8 mouse cellular contexts compared by ENCODE assay signal in genomic region chr7:102258189-102258588, GRCm38 (mm10). TPM values are rescaled to one million over a fixed set of nuclear protein-coding genes. Genes with fewer than 3 reads are reported as not detected.
A peak's percentile ranks its signal among the peaks of the same experiment; 100 is the strongest.
DNase-seq lines count a peak whose midpoint lies in the region; ATAC-seq and TF ChIP-seq lines count a peak whose summit lies in the region.

No protein-coding gene starts in this region.

- H3K4me3 ChIP-seq in ES-Bruce4 (ENCODE audit: low read depth, low read length) = no peak overlapping the region
- H3K4me3 ChIP-seq in forebrain, embryonic 11.5 days (ENCODE audit: low read depth, low read length) = no peak overlapping the region
- H3K4me3 ChIP-seq in lung, adult 2 months (replicated peaks; ENCODE audit: extremely low read depth, low read depth, low read length) = no peak overlapping the region

- peak; percentile 76 for ATAC-seq in forebrain, embryonic 11.5 days (replicated peaks; ENCODE audit: low FRiP score)

- no peak overlapping the region for H3K9ac ChIP-seq in ES-Bruce4 (ENCODE audit: low read depth, poor library complexity, severe bottlenecking)
- H3K9ac ChIP-seq in forebrain, embryonic 11.5 days (ENCODE audit: low read length) = no peak overlapping the region

- no peaks in the 10 kb centered on the region for H3K27me3 ChIP-seq in ES-Bruce4 (ENCODE audit: control insufficient read depth, insufficient read depth, low read length, poor library complexity, severe bottlenecking)
- H3K27me3 ChIP-seq in forebrain, embryonic 11.5 days (ENCODE audit: control insufficient read depth, insufficient read depth, low read length) = no peaks in the 10 kb centered on the region

- 25% methylated on average over 4 of the region's 4 CpGs for WGBS in forebrain, embryonic 11.5 days
- 18% methylated on average over 4 of the region's 4 CpGs for WGBS in lung, adult 2 months

- TF ChIP-seq EP300 in ES-Bruce4 (IDR thresholded peaks at IDR 0.05; ENCODE audit: insufficient read depth, low read depth, low read length) = no peak

- TF ChIP-seq CTCF in ES-Bruce4 (IDR thresholded peaks at IDR 0.05; ENCODE audit: low read depth, low read length) = peak; percentile 12
- TF ChIP-seq CTCF in lung, adult 2 months (IDR thresholded peaks at IDR 0.05; ENCODE audit: insufficient read depth, low read length) = peak; percentile 31; the same call in 1 of the 2 replicates

- H3K4me1 ChIP-seq in ES-Bruce4 (ENCODE audit: control insufficient read depth, insufficient read depth, low read length) = no peaks in the 10 kb centered on the region
- no peaks in the 10 kb centered on the region for H3K4me1 ChIP-seq in forebrain, embryonic 11.5 days (replicated peaks; ENCODE audit: control insufficient read depth, insufficient read depth, low read length)
- no peaks in the 10 kb centered on the region for H3K4me1 ChIP-seq in lung, adult 2 months (ENCODE audit: control insufficient read depth, insufficient read depth, low read length)

- H3K4me2 ChIP-seq in forebrain, embryonic 11.5 days (ENCODE audit: low read depth, low read length, severe bottlenecking) = no peak overlapping the region

- DNase-seq in c-Kit-positive CD71-negative TER-119-negative erythroid progenitor cells, embryonic 14.5 days (ENCODE audit: low read depth) = peak; percentile 70
- peak; percentile 89 for DNase-seq in forebrain, embryonic 11.5 days (ENCODE audit: low spot score)
- peak; percentile 90 for DNase-seq in heart, postnatal 4 days
- peak; percentile 64 to 87 for DNase-seq in layer of hippocampus, adult 18-20 months (ENCODE audit: low spot score in 2 of 2)
- DNase-seq in lung, adult 2 months = peak; percentile 82
- DNase-seq in ovary, postnatal 14 days (ENCODE audit: low spot score) = peak; percentile 79
- peak; percentile 68 to 89 for DNase-seq in thymus, postnatal 10 days (ENCODE audit: low spot score in 2 of 2)

- no peaks in the 10 kb centered on the region for H3K36me3 ChIP-seq in ES-Bruce4 (ENCODE audit: control insufficient read depth, insufficient read depth, low read length, poor library complexity, severe bottlenecking)
- H3K36me3 ChIP-seq in forebrain, embryonic 11.5 days (ENCODE audit: control insufficient read depth, insufficient read depth, low read length) = no peaks in the 10 kb centered on the region

- no peaks in the 10 kb centered on the region for H3K9me3 ChIP-seq in ES-Bruce4 (replicated peaks; ENCODE audit: control insufficient read depth, insufficient read depth, low read length, poor library complexity, severe bottlenecking)
- H3K9me3 ChIP-seq in forebrain, embryonic 11.5 days (ENCODE audit: control insufficient read depth, low read length) = no peaks in the 10 kb centered on the region

- no peak overlapping the region for H3K27ac ChIP-seq in ES-Bruce4 (ENCODE audit: insufficient read depth, low read length)
- H3K27ac ChIP-seq in forebrain, embryonic 11.5 days (ENCODE audit: low read depth, low read length) = no peak overlapping the region

- TF ChIP-seq POLR2A in ES-Bruce4 (IDR thresholded peaks at IDR 0.05; ENCODE audit: insufficient read depth, low read length) = no peak
- no peak for TF ChIP-seq POLR2A in lung, adult 2 months (IDR thresholded peaks at IDR 0.05; ENCODE audit: borderline replicate concordance, extremely low read depth, low read depth, low read length)

RNA-seq across cellular contexts. Expression of gene Rhog, which starts 2.3 kb away (rescaled TPM):
- 20.0 and 20.4 TPM in 2 replicates for polyA plus RNA-seq in ES-Bruce4 (2011; ENCODE audit: insufficient read depth, insufficient read length, low read depth, missing spikeins)
- 32.2 and 37.2 TPM in 2 replicates for polyA plus RNA-seq in forebrain, embryonic 11.5 days (2014; fragmentation: Nextera tagmentation; extraction: Ambion mirVana)
- total RNA-seq in heart, postnatal 4 days (2021) = 10 to 100 TPM; 37.0 to 39.2 TPM
- 10 to 100 TPM; 27.8 to 32.9 TPM for total RNA-seq in layer of hippocampus, adult 18-20 months (2021)
- polyA plus RNA-seq in lung, adult 2 months (2012; rRNA removed) = 101 and 113 TPM in 2 replicates

RNA-seq across cellular contexts. Expression of gene Stim1, which starts 9.4 kb away (rescaled TPM):
- polyA plus RNA-seq in ES-Bruce4 (2011; ENCODE audit: insufficient read depth, insufficient read length, low read depth, missing spikeins) = 26.0 and 28.9 TPM in 2 replicates
- 12.3 and 14.3 TPM in 2 replicates for polyA plus RNA-seq in forebrain, embryonic 11.5 days (2014; fragmentation: Nextera tagmentation; extraction: Ambion mirVana)
- 10 to 100 TPM; 23.9 to 24.0 TPM for total RNA-seq in heart, postnatal 4 days (2021)
- 10 to 100 TPM; 66.7 to 71.6 TPM for total RNA-seq in layer of hippocampus, adult 18-20 months (2021)
- polyA plus RNA-seq in lung, adult 2 months (2012; rRNA removed) = 74.0 and 78.7 TPM in 2 replicates

RNA-seq across cellular contexts. Expression of gene Pgap2, which starts 48.2 kb away (rescaled TPM):
- 48.9 and 55.0 TPM in 2 replicates for polyA plus RNA-seq in ES-Bruce4 (2011; ENCODE audit: insufficient read depth, insufficient read length, low read depth, missing spikeins)
- polyA plus RNA-seq in forebrain, embryonic 11.5 days (2014; fragmentation: Nextera tagmentation; extraction: Ambion mirVana) = 54.5 and 58.8 TPM in 2 replicates
- total RNA-seq in heart, postnatal 4 days (2021) = 10 to 100 TPM; 43.2 to 47.4 TPM
- 10 to 100 TPM; 27.8 to 29.5 TPM for total RNA-seq in layer of hippocampus, adult 18-20 months (2021)
- 147 and 180 TPM in 2 replicates for polyA plus RNA-seq in lung, adult 2 months (2012; rRNA removed)

RNA-seq across cellular contexts. Expression of gene Nup98, which starts 48.2 kb away (rescaled TPM):
- polyA plus RNA-seq in ES-Bruce4 (2011; ENCODE audit: insufficient read depth, insufficient read length, low read depth, missing spikeins) = 118 and 119 TPM in 2 replicates
- polyA plus RNA-seq in forebrain, embryonic 11.5 days (2014; fragmentation: Nextera tagmentation; extraction: Ambion mirVana) = 46.3 and 50.0 TPM in 2 replicates
- 10 to 100 TPM; 50.3 to 50.7 TPM for total RNA-seq in heart, postnatal 4 days (2021)
- 10 to 100 TPM; 41.3 to 43.9 TPM for total RNA-seq in layer of hippocampus, adult 18-20 months (2021)
- 14.2 and 17.8 TPM in 2 replicates for polyA plus RNA-seq in lung, adult 2 months (2012; rRNA removed)
